Mouse (Mus musculus) MEL (cell line): ENCODE data around the gene Rbm47. TPM values are rescaled to one million over a fixed set of nuclear protein-coding genes. Genes with fewer than 3 reads are reported as not detected.

Experiments used
- DNase-seq: peaks from one replicate; pipeline ENCODE4 v3.0.0; 2011; ENCODE audit warnings: low read depth, low spot score
- H3K27ac ChIP-seq: 2 replicates; pipeline ENCODE4 v1.5.1; 2012; ENCODE audit warnings: low read depth, mild to moderate bottlenecking, control low read depth, low read length, moderate library complexity; ENCODE audit not compliant: control insufficient read depth
- H3K27me3 ChIP-seq, 2 experiments: fragments of 150-350 bp in 1 of 2; sonication (generic) in 1 of 2; 2 replicates each; pipeline ENCODE4 v1.6.1; 2012; ENCODE audit warnings: low read length in 2 of 2, mild to moderate bottlenecking in 2 of 2, improper control_type of control experiment in 1 of 2, moderate library complexity in 1 of 2; ENCODE audit not compliant: insufficient read depth in 2 of 2, control insufficient read depth in 1 of 2
- H3K36me3 ChIP-seq, 2 experiments: 2 replicates each; pipeline ENCODE4 v1.6.1; 2012 to 2014; ENCODE audit warnings: low read length in 2 of 2, improper control_type of control experiment in 1 of 2, inconsistent platforms in 1 of 2, mild to moderate bottlenecking in 1 of 2; ENCODE audit not compliant: insufficient read depth in 2 of 2, control insufficient read depth in 1 of 2
- H3K4me1 ChIP-seq, 2 experiments: fragments of 150-350 bp in 1 of 2; sonication (generic) in 1 of 2; 2 replicates each; pipeline ENCODE4 v1.6.1; 2012; ENCODE audit warnings: low read length in 2 of 2, improper control_type of control experiment in 1 of 2, mild to moderate bottlenecking in 1 of 2; ENCODE audit not compliant: insufficient read depth in 2 of 2, control insufficient read depth in 1 of 2
- H3K4me3 ChIP-seq, 2 experiments: fragments of 150-350 bp in 1 of 2; sonication (generic) in 1 of 2; 2 replicates each; pipeline ENCODE4 v1.5.1; 2012; ENCODE audit warnings: low read depth in 2 of 2, low read length in 2 of 2, mild to moderate bottlenecking in 2 of 2, moderate library complexity in 2 of 2, control low read depth in 1 of 2, improper control_type of control experiment in 1 of 2; ENCODE audit not compliant: control insufficient read depth in 1 of 2, insufficient read depth in 1 of 2
- H3K79me2 ChIP-seq: 2 replicates; pipeline ENCODE4 v1.6.1; 2012; ENCODE audit warnings: mild to moderate bottlenecking, low read length, moderate library complexity; ENCODE audit not compliant: control insufficient read depth, poor library complexity, insufficient read depth
- H3K9ac ChIP-seq: 2 replicates; pipeline ENCODE4 v1.6.1; 2012; ENCODE audit warnings: low read depth, mild to moderate bottlenecking, control low read depth, low read length, moderate library complexity; ENCODE audit not compliant: control insufficient read depth, poor library complexity, severe bottlenecking
- H3K9me3 ChIP-seq: fragments of 150-350 bp; sonication (generic); replicated peaks from 2 replicates; pipeline ENCODE4 v1.6.1; 2012; ENCODE audit warnings: mild to moderate bottlenecking, low read length, improper control_type of control experiment, moderate library complexity; ENCODE audit not compliant: insufficient read depth
- CTCF ChIP-seq, 3 experiments: IDR thresholded peaks in 2 of 3; conservative IDR thresholded peaks in 1 of 3; 2 replicates each; pipeline ENCODE4 v1.5.1; 2011 to 2012; ENCODE audit warnings: low read length in 3 of 3, low read depth in 2 of 3, mild to moderate bottlenecking in 2 of 3, improper control_type of control experiment in 1 of 3, inconsistent platforms in 1 of 3, mixed read lengths in 1 of 3, moderate library complexity in 1 of 3; ENCODE audit not compliant: control insufficient read depth in 1 of 3, insufficient read depth in 1 of 3, poor library complexity in 1 of 3, severe bottlenecking in 1 of 3
- E2F4 ChIP-seq: IDR thresholded peaks from 2 replicates; pipeline ENCODE4 v1.6.1; 2011; ENCODE audit warnings: low read depth, low read length, improper control_type of control experiment, borderline replicate concordance
- ELF1 ChIP-seq: IDR thresholded peaks from 2 replicates; pipeline ENCODE4 v1.6.1; 2014; ENCODE audit warnings: low read depth, mild to moderate bottlenecking, inconsistent platforms, low read length, improper control_type of control experiment, moderate library complexity
- GATA1 ChIP-seq: IDR thresholded peaks from 2 replicates; pipeline ENCODE4 v1.6.1; 2011; ENCODE audit warnings: low read depth, low read length, improper control_type of control experiment
- HCFC1 ChIP-seq: IDR thresholded peaks from 2 replicates; pipeline ENCODE4 v1.6.1; 2012; ENCODE audit warnings: low read depth, mild to moderate bottlenecking, inconsistent platforms, low read length, improper control_type of control experiment, moderate library complexity
- JUND ChIP-seq: IDR thresholded peaks from 2 replicates; pipeline ENCODE4 v1.6.1; 2011; ENCODE audit warnings: low read depth, mild to moderate bottlenecking, improper control_type of control experiment, low read length
- KAT2A ChIP-seq: conservative IDR thresholded peaks from 2 replicates; pipeline ENCODE4 v1.6.1; 2012; ENCODE audit warnings: low read depth, low read length, improper control_type of control experiment, inconsistent platforms
- MAFK ChIP-seq: IDR thresholded peaks from 2 replicates; pipeline ENCODE4 v1.6.1; 2011; ENCODE audit warnings: low read depth, mild to moderate bottlenecking, low read length, improper control_type of control experiment, borderline replicate concordance
- MAX ChIP-seq: IDR thresholded peaks from 2 replicates; pipeline ENCODE4 v1.6.1; 2011; ENCODE audit warnings: low read length, improper control_type of control experiment
- MEF2A ChIP-seq: IDR thresholded peaks from 2 replicates; pipeline ENCODE4 v1.6.1; 2014; ENCODE audit warnings: low read depth, mild to moderate bottlenecking, inconsistent platforms, low read length, improper control_type of control experiment; ENCODE audit not compliant: poor library complexity, insufficient replicate concordance, severe bottlenecking; ENCODE audit errors: extremely low read depth
- MXI1 ChIP-seq: IDR thresholded peaks from 2 replicates; pipeline ENCODE4 v1.6.1; 2011; ENCODE audit warnings: mild to moderate bottlenecking, low read depth, low read length, improper control_type of control experiment
- MYC ChIP-seq: IDR thresholded peaks from 2 replicates; pipeline ENCODE4 v1.6.1; 2011; ENCODE audit warnings: low read depth, mild to moderate bottlenecking, low read length, improper control_type of control experiment, moderate library complexity
- NELFE ChIP-seq: IDR thresholded peaks from 2 replicates; pipeline ENCODE4 v1.6.1; 2011; ENCODE audit warnings: low read depth, low read length, improper control_type of control experiment
- NRF1 ChIP-seq: IDR thresholded peaks from 2 replicates; pipeline ENCODE4 v1.6.1; 2014; ENCODE audit warnings: low read depth, mild to moderate bottlenecking, inconsistent platforms, low read length, improper control_type of control experiment, moderate library complexity; ENCODE audit not compliant: poor library complexity, insufficient read depth, severe bottlenecking
- POLR2A ChIP-seq, 2 experiments: IDR thresholded peaks; 2 replicates each; pipeline ENCODE4 v1.6.1; 2011 to 2012; ENCODE audit warnings: low read length in 2 of 2, mild to moderate bottlenecking in 2 of 2, control low read depth in 1 of 2, improper control_type of control experiment in 1 of 2, low read depth in 1 of 2, moderate library complexity in 1 of 2; ENCODE audit not compliant: control insufficient read depth in 1 of 2, insufficient read depth in 1 of 2, poor library complexity in 1 of 2
- POLR2AphosphoS2 ChIP-seq: IDR thresholded peaks from 2 replicates; pipeline ENCODE4 v1.6.1; 2011; ENCODE audit warnings: low read length, improper control_type of control experiment
- RCOR1 ChIP-seq: IDR thresholded peaks from 2 replicates; pipeline ENCODE4 v1.6.1; 2012; ENCODE audit warnings: low read depth, mild to moderate bottlenecking, inconsistent platforms, low read length, improper control_type of control experiment
- SIN3A ChIP-seq: IDR thresholded peaks from 2 replicates; pipeline ENCODE4 v1.6.1; 2012; ENCODE audit warnings: low read length, improper control_type of control experiment, inconsistent platforms
- SMC3 ChIP-seq: IDR thresholded peaks from 2 replicates; pipeline ENCODE4 v1.6.1; 2011; ENCODE audit warnings: low read depth, low read length, improper control_type of control experiment
- TAL1 ChIP-seq: IDR thresholded peaks from 2 replicates; pipeline ENCODE4 v1.6.1; 2012; ENCODE audit warnings: mild to moderate bottlenecking, inconsistent platforms, low read length, moderate library complexity, mixed read lengths
- TBP ChIP-seq: IDR thresholded peaks from 2 replicates; pipeline ENCODE4 v1.8.0; 2011; ENCODE audit warnings: low read depth, low read length, improper control_type of control experiment
- TCF12 ChIP-seq: IDR thresholded peaks from 2 replicates; pipeline ENCODE4 v1.6.1; 2014; ENCODE audit warnings: low read depth, mild to moderate bottlenecking, inconsistent platforms, low read length, improper control_type of control experiment, moderate library complexity
- USF1 ChIP-seq: IDR thresholded peaks from 2 replicates; pipeline ENCODE4 v1.6.1; 2014; ENCODE audit warnings: low read depth, mild to moderate bottlenecking, inconsistent platforms, low read length, improper control_type of control experiment, moderate library complexity
- USF2 ChIP-seq, 2 experiments: IDR thresholded peaks; 2 replicates each; pipeline ENCODE4 v1.6.1; 2011 to 2012; ENCODE audit warnings: improper control_type of control experiment in 2 of 2, low read length in 2 of 2, borderline replicate concordance in 1 of 2, inconsistent platforms in 1 of 2, low read depth in 1 of 2, mild to moderate bottlenecking in 1 of 2; ENCODE audit not compliant: insufficient read depth in 1 of 2
- ZC3H11A ChIP-seq: IDR thresholded peaks from 2 replicates; pipeline ENCODE4 v1.6.1; 2012; ENCODE audit warnings: low read depth, mild to moderate bottlenecking, inconsistent platforms, low read length, improper control_type of control experiment
- ZKSCAN1 ChIP-seq: IDR thresholded peaks from 2 replicates; pipeline ENCODE4 v1.6.1; 2012; ENCODE audit warnings: low read depth, mild to moderate bottlenecking, inconsistent platforms, low read length, improper control_type of control experiment, moderate library complexity
- polyA plus RNA-seq, 2 experiments: library from polyadenylated mRNA; stranded (reverse) in 1 of 2; unstranded in 1 of 2; fragments of >175 nt in 1 of 2; fragments of >200 nt in 1 of 2; gene quantifications; 2 replicates each; pipeline versions ENCODE4 v1.2.1 to v1.2.4; 2012; ENCODE audit warnings: low replicate concordance in 2 of 2, low read depth in 1 of 2; ENCODE audit not compliant: insufficient read length in 2 of 2, insufficient read depth in 1 of 2, missing spikeins in 1 of 2
- total RNA-seq: library from RNA; depleted of rRNA; stranded (reverse); fragments of 300-350 nt; gene quantifications from 2 replicates; pipeline ENCODE4 v1.2.3, GENCODE M21; 2012

The Rbm47 gene
- total and polyA plus RNA-seq, 3 experiments = not detected

GRCm38 (mm10) chr5:66052777-66053548 lies 120.0 kb downstream of the Rbm47 start:
- no peak overlapping the region for H3K4me3 ChIP-seq
- no peak overlapping the region for H3K27ac ChIP-seq
- H3K4me1 ChIP-seq = no peaks in the 10 kb centered on the region
- H3K36me3 ChIP-seq = no peaks in the 10 kb centered on the region
- no peaks in the 10 kb centered on the region; a peak in 1 of 4 replicates for H3K27me3 ChIP-seq
- no peak overlapping the region for H3K9ac ChIP-seq
- no peak for DNase-seq
- H3K79me2 ChIP-seq = no peaks in the 10 kb centered on the region
- TF ChIP-seq POLR2A (IDR thresholded peaks at IDR 0.05; ENCODE audit: control insufficient read depth in 1 of 2, insufficient read depth in 1 of 2, low read depth in 1 of 2, low read length in 2 of 2, poor library complexity in 1 of 2) (no peak), USF1 (no peak), HCFC1 (no peak), MYC (no peak), JUND (no peak), NELFE (no peak), TAL1 (no peak), CTCF (IDR thresholded peaks at IDR 0.05 in 2 of 3, conservative IDR thresholded peaks at IDR 0.05 in 1 of 3; ENCODE audit: control insufficient read depth in 1 of 3, insufficient read depth in 1 of 3, low read depth in 2 of 3, low read length in 3 of 3, poor library complexity in 1 of 3, severe bottlenecking in 1 of 3) (no peak), MXI1 (no peak), MAX (no peak), SMC3 (no peak), E2F4 (no peak), TCF12 (no peak), ZKSCAN1 (no peak), MEF2A (no peak), ELF1 (no peak), KAT2A (no peak), GATA1 (no peak), MAFK (no peak)
- TF ChIP-seq, all 39 proteins: peak for 0
- no peaks in the 10 kb centered on the region for H3K9me3 ChIP-seq

- H3K9ac ChIP-seq = no peak overlapping the region
- TF ChIP-seq E2F4 = no peak
- no peak for TF ChIP-seq JUND
- no peak for TF ChIP-seq MEF2A
- no peak for TF ChIP-seq TAL1
- no peak for TF ChIP-seq HCFC1
- no peak for TF ChIP-seq NRF1
- TF ChIP-seq SIN3A = no peak
- TF ChIP-seq MAFK = no peak
- no peak for TF ChIP-seq TCF12
- TF ChIP-seq RCOR1 = no peak
- TF ChIP-seq ZC3H11A = no peak
- TF ChIP-seq USF2 (IDR thresholded peaks at IDR 0.05; ENCODE audit: borderline replicate concordance in 1 of 2, insufficient read depth in 1 of 2, low read depth in 1 of 2, low read length in 2 of 2) = no peak
- no peak for TF ChIP-seq TBP
- TF ChIP-seq ZKSCAN1 = no peak
- TF ChIP-seq POLR2AphosphoS2 = no peak
- H3K9me3 ChIP-seq = no peaks in the 10 kb centered on the region
- no peaks in the 10 kb centered on the region for H3K36me3 ChIP-seq
- H3K4me1 ChIP-seq = no peaks in the 10 kb centered on the region
- no peak for DNase-seq
- no peak overlapping the region for H3K27ac ChIP-seq
- no peaks in the 10 kb centered on the region for H3K79me2 ChIP-seq
- H3K27me3 ChIP-seq = no peaks in the 10 kb centered on the region; a peak in 1 of 4 replicates
- no peak overlapping the region for H3K4me3 ChIP-seq
These were observed 122.1 kb downstream of the Rbm47 start for GRCm38 (mm10) chr5:66050841-66051240.
